Mouse (Mus musculus): ENCODE results near the gene Mtf1. TPM values are rescaled to one million over a fixed set of nuclear protein-coding genes. Genes with fewer than 3 reads are reported as not detected.
A peak's percentile ranks its signal among the peaks of the same experiment; 100 is the strongest.

Mtf1 gene
- polyA plus RNA-seq, 1 experiment from 2014 or later = 11.5 TPM

- ATAC-seq (ENCODE audit: low read depth) = no peak
- Histone ChIP-seq H3K36me3 (ENCODE audit: control insufficient read depth, insufficient read depth, low read length) (peaks cover 38% of the 10 kb centered on the region), H3K27me3 (replicated peaks; ENCODE audit: control insufficient read depth, insufficient read depth, low read length) (no peaks in the 10 kb centered on the region)
These were observed 8.2 kb downstream of the Mtf1 start for GRCm38 (mm10) chr4:124810056-124810455.

GRCm38 (mm10) chr4:124811347-124811975, 9.6 kb downstream of the Mtf1 start:
- Histone ChIP-seq H3K9me3 (ENCODE audit: control insufficient read depth, low read length) (no peaks in the 10 kb centered on the region), H3K27ac (replicated peaks; ENCODE audit: low read depth, low read length) (no peak overlapping the region), H3K4me1 (ENCODE audit: control insufficient read depth, insufficient read depth, low read length) (no peaks in the 10 kb centered on the region), H3K4me2 (ENCODE audit: low read depth, low read length) (no peak overlapping the region), H3K4me3 (ENCODE audit: low read depth, low read length) (no peak overlapping the region), H3K27me3 (replicated peaks; ENCODE audit: control insufficient read depth, insufficient read depth, low read length) (no peaks in the 10 kb centered on the region), H3K36me3 (ENCODE audit: control insufficient read depth, insufficient read depth, low read length) (peaks cover 27% of the 10 kb centered on the region), H3K9ac (ENCODE audit: low read depth, low read length) (no peak overlapping the region)
- no peak for DNase-seq (ENCODE audit: low spot score)
- ATAC-seq (ENCODE audit: low read depth) = no peak
- WGBS = 53% methylated on average over 8 of the region's 9 CpGs

More at GRCm38 (mm10) chr4:124810056-124810455, 8.2 kb downstream of the Mtf1 start:
- H3K4me1 ChIP-seq (ENCODE audit: control insufficient read depth, insufficient read depth, low read length) = no peaks in the 10 kb centered on the region
- no peak for DNase-seq (ENCODE audit: low spot score)
- H3K4me2 ChIP-seq (ENCODE audit: low read depth, low read length) = no peak overlapping the region
- H3K9ac ChIP-seq (ENCODE audit: low read depth, low read length) = no peak overlapping the region
- 88% methylated on average over 7 of the region's 7 CpGs for WGBS
- no peak overlapping the region for H3K27ac ChIP-seq (replicated peaks; ENCODE audit: low read depth, low read length)
- no peak overlapping the region for H3K4me3 ChIP-seq (ENCODE audit: low read depth, low read length)
- H3K9me3 ChIP-seq (ENCODE audit: control insufficient read depth, low read length) = no peaks in the 10 kb centered on the region

- Histone ChIP-seq H3K27me3 (replicated peaks; ENCODE audit: control insufficient read depth, insufficient read depth, low read length) (no peaks in the 10 kb centered on the region), H3K4me3 (ENCODE audit: low read depth, low read length) (no peak overlapping the region), H3K27ac (replicated peaks; ENCODE audit: low read depth, low read length) (no peak overlapping the region), H3K4me2 (ENCODE audit: low read depth, low read length) (no peak overlapping the region), H3K9ac (ENCODE audit: low read depth, low read length) (no peak overlapping the region), H3K4me1 (ENCODE audit: control insufficient read depth, insufficient read depth, low read length) (no peaks in the 10 kb centered on the region), H3K36me3 (ENCODE audit: control insufficient read depth, insufficient read depth, low read length) (peaks cover 21% of the 10 kb centered on the region), H3K9me3 (ENCODE audit: control insufficient read depth, low read length) (no peaks in the 10 kb centered on the region)
- DNase-seq (ENCODE audit: low spot score) = no peak
- 93% methylated on average over 11 of the region's 11 CpGs for WGBS
- no peak for ATAC-seq (ENCODE audit: low read depth)
These were observed 14.0 kb downstream of the Mtf1 start for GRCm38 (mm10) chr4:124815901-124816300.

- no peaks in the 10 kb centered on the region for H3K27me3 ChIP-seq (replicated peaks; ENCODE audit: control insufficient read depth, insufficient read depth, low read length)
- H3K36me3 ChIP-seq (ENCODE audit: control insufficient read depth, insufficient read depth, low read length) = peaks cover 31% of the 10 kb centered on the region
- DNase-seq (ENCODE audit: low spot score) = peak; percentile 51
- H3K4me2 ChIP-seq (ENCODE audit: low read depth, low read length) = no peak overlapping the region
- peak; percentile 57; the same call in 1 of the 2 replicates for ATAC-seq (ENCODE audit: low read depth)
- H3K4me1 ChIP-seq (ENCODE audit: control insufficient read depth, insufficient read depth, low read length) = no peaks in the 10 kb centered on the region
- WGBS = 30% methylated on average over 6 of the region's 6 CpGs
- H3K9me3 ChIP-seq (ENCODE audit: control insufficient read depth, low read length) = no peaks in the 10 kb centered on the region
- H3K27ac ChIP-seq (replicated peaks; ENCODE audit: low read depth, low read length) = no peak overlapping the region
- no peak overlapping the region for H3K4me3 ChIP-seq (ENCODE audit: low read depth, low read length)
- no peak overlapping the region for H3K9ac ChIP-seq (ENCODE audit: low read depth, low read length)
These were observed 15.9 kb downstream of the Mtf1 start for GRCm38 (mm10) chr4:124817803-124818202.

GRCm38 (mm10) chr4:124818832-124819231, 16.9 kb downstream of the Mtf1 start:
- Histone ChIP-seq H3K9ac (ENCODE audit: low read depth, low read length) (no peak overlapping the region), H3K27ac (replicated peaks; ENCODE audit: low read depth, low read length) (no peak overlapping the region), H3K27me3 (replicated peaks; ENCODE audit: control insufficient read depth, insufficient read depth, low read length) (no peaks in the 10 kb centered on the region), H3K9me3 (ENCODE audit: control insufficient read depth, low read length) (no peaks in the 10 kb centered on the region), H3K4me3 (ENCODE audit: low read depth, low read length) (no peak overlapping the region), H3K36me3 (ENCODE audit: control insufficient read depth, insufficient read depth, low read length) (peaks cover 41% of the 10 kb centered on the region), H3K4me1 (ENCODE audit: control insufficient read depth, insufficient read depth, low read length) (no peaks in the 10 kb centered on the region), H3K4me2 (ENCODE audit: low read depth, low read length) (no peak overlapping the region)
- 91% methylated on average over 4 of the region's 4 CpGs for WGBS
- ATAC-seq (ENCODE audit: low read depth) (no peak), DNase-seq (ENCODE audit: low spot score) (no peak)

- no peak overlapping the region for H3K4me2 ChIP-seq (ENCODE audit: low read depth, low read length)
- no peak for DNase-seq (ENCODE audit: low spot score)
- H3K9me3 ChIP-seq (ENCODE audit: control insufficient read depth, low read length) = no peaks in the 10 kb centered on the region
- H3K27ac ChIP-seq (replicated peaks; ENCODE audit: low read depth, low read length) = no peak overlapping the region
- H3K4me1 ChIP-seq (ENCODE audit: control insufficient read depth, insufficient read depth, low read length) = no peaks in the 10 kb centered on the region
- no peak for ATAC-seq (ENCODE audit: low read depth)
- H3K27me3 ChIP-seq (replicated peaks; ENCODE audit: control insufficient read depth, insufficient read depth, low read length) = no peaks in the 10 kb centered on the region
- no peak overlapping the region for H3K4me3 ChIP-seq (ENCODE audit: low read depth, low read length)
- no peak overlapping the region for H3K9ac ChIP-seq (ENCODE audit: low read depth, low read length)
- WGBS = 88% methylated on average over 6 of the region's 6 CpGs
- peaks cover 87% of the 10 kb centered on the region for H3K36me3 ChIP-seq (ENCODE audit: control insufficient read depth, insufficient read depth, low read length)
These were observed 23.1 kb downstream of the Mtf1 start for GRCm38 (mm10) chr4:124824967-124825366.

GRCm38 (mm10) chr4:124825371-124825965, 23.6 kb downstream of the Mtf1 start:
- H3K9me3 ChIP-seq (ENCODE audit: control insufficient read depth, low read length) = no peaks in the 10 kb centered on the region
- H3K4me3 ChIP-seq (ENCODE audit: low read depth, low read length) = no peak overlapping the region
- H3K4me2 ChIP-seq (ENCODE audit: low read depth, low read length) = no peak overlapping the region
- H3K36me3 ChIP-seq (ENCODE audit: control insufficient read depth, insufficient read depth, low read length) = peaks cover 88% of the 10 kb centered on the region
- H3K9ac ChIP-seq (ENCODE audit: low read depth, low read length) = no peak overlapping the region
- H3K27me3 ChIP-seq (replicated peaks; ENCODE audit: control insufficient read depth, insufficient read depth, low read length) = no peaks in the 10 kb centered on the region
- H3K4me1 ChIP-seq (ENCODE audit: control insufficient read depth, insufficient read depth, low read length) = no peaks in the 10 kb centered on the region
- no peak for ATAC-seq (ENCODE audit: low read depth)
- no peak overlapping the region for H3K27ac ChIP-seq (replicated peaks; ENCODE audit: low read depth, low read length)
- DNase-seq (ENCODE audit: low spot score) = no peak
- WGBS = 94% methylated on average over 21 of the region's 21 CpGs

GRCm38 (mm10) chr4:124829671-124830070, 27.8 kb downstream of the Mtf1 start:
- Histone ChIP-seq H3K27me3 (replicated peaks; ENCODE audit: control insufficient read depth, insufficient read depth, low read length) (no peaks in the 10 kb centered on the region), H3K9me3 (ENCODE audit: control insufficient read depth, low read length) (no peaks in the 10 kb centered on the region), H3K27ac (replicated peaks; ENCODE audit: low read depth, low read length) (no peak overlapping the region), H3K4me2 (ENCODE audit: low read depth, low read length) (no peak overlapping the region), H3K4me1 (ENCODE audit: control insufficient read depth, insufficient read depth, low read length) (no peaks in the 10 kb centered on the region), H3K9ac (ENCODE audit: low read depth, low read length) (no peak overlapping the region), H3K36me3 (ENCODE audit: control insufficient read depth, insufficient read depth, low read length) (peaks cover 80% of the 10 kb centered on the region), H3K4me3 (ENCODE audit: low read depth, low read length) (no peak overlapping the region)
- DNase-seq (ENCODE audit: low spot score) (no peak), ATAC-seq (ENCODE audit: low read depth) (no peak)
- 78% methylated on average over 5 of the region's 5 CpGs for WGBS

GRCm38 (mm10) chr4:124832796-124833195, 30.9 kb downstream of the Mtf1 start:
- no peak overlapping the region for H3K4me3 ChIP-seq (ENCODE audit: low read depth, low read length)
- no peak overlapping the region for H3K4me2 ChIP-seq (ENCODE audit: low read depth, low read length)
- no peak overlapping the region for H3K27ac ChIP-seq (replicated peaks; ENCODE audit: low read depth, low read length)
- no peaks in the 10 kb centered on the region for H3K27me3 ChIP-seq (replicated peaks; ENCODE audit: control insufficient read depth, insufficient read depth, low read length)
- H3K36me3 ChIP-seq (ENCODE audit: control insufficient read depth, insufficient read depth, low read length) = peaks cover 65% of the 10 kb centered on the region
- no peak for ATAC-seq (ENCODE audit: low read depth)
- no peak overlapping the region for H3K9ac ChIP-seq (ENCODE audit: low read depth, low read length)
- 92% methylated on average over 10 of the region's 10 CpGs for WGBS
- no peaks in the 10 kb centered on the region for H3K9me3 ChIP-seq (ENCODE audit: control insufficient read depth, low read length)
- H3K4me1 ChIP-seq (ENCODE audit: control insufficient read depth, insufficient read depth, low read length) = no peaks in the 10 kb centered on the region
- DNase-seq (ENCODE audit: low spot score) = no peak
